Mouse (Mus musculus) spleen, adult 12 weeks (tissue): Measurements from ENCODE around the gene Zbtb39.

Experiments
- DNase-seq: peaks from one replicate; pipeline ENCODE4 v3.0.0; 2022; ENCODE audit warnings: low spot score

Zbtb39 gene

DNA sequence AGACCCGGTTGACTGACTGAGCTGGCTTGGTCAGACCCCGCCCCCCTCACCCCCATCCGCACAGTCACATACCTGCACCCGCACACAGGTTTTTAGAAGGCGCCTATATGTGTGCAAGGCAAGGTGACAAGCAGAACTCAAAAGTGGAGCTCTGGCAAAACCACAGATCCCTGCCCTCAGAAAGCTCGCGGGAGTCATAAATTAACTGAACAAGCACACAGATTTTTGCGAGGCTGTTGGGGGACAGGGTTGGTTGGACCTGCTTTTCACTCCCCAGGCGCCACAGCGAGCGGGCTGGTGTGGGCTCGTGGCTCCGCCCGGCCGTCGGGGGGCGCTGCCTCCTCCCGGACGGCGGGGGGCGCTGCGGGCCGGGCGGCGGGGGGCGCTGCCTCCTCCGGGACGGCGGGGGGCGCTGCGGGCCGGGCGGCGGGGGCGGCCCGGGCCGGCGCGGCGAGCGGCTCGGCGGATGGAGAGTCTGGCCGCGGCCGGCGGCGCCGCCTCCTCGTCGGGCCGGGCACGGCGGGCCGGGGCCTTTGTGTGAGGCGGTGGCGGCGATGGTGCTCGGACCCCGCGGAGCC is at the start of gene Zbtb39:
TSS of gene Zbtb39 (plus strand) at position 456 of the 578 bp plus-strand sequence.
- DNase-seq = peak; percentile 68

DNA sequence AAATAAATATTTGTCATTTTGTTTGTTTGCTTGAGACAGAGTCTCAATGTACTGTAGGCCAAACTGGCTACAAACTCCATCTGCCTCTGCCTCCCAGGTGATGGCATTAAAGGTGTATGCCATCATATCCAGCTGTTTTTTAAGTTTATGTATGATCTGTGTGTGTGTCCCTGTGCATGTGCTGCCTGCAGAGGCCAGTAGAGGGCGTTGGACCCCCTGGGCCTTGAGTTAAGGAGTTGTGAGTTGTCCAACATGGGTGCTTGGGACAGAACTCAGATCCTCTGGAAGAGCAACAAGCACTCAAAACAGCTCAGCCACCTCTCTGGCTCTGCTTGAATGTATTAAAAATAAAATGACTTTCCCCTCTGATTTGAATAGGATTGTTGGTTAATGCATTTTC is 48.3 kb upstream of the Zbtb39 start:
- no peak for DNase-seq

DNA sequence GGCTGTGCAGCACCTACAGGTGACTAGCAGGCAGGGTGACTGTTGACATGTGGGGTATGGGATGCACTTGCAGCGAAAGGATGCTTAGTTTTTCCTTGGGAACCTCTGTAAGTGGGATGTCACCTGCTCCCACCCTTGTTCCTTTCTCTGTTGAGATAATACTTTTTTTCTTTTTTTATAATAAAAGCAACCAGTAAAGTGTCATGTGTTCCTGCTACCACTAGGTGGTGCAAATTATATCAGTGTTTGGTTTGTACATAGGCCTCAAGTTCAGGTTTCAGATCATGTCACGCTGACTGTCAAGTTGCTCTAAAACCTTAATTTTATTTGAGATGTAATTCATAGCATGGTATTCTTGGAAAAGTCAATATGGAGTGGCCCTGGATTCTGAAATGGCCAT is 44.7 kb upstream of the Zbtb39 start:
- DNase-seq = no peak

GRCm38 (mm10) chr10:127695775-127696174 is 43.6 kb upstream of the Zbtb39 start:
- no peak for DNase-seq

GRCm38 (mm10) chr10:127698966-127699365 is 40.4 kb upstream of the Zbtb39 start:
- DNase-seq = no peak

- DNase-seq = no peak
Measured at GRCm38 (mm10) chr10:127703299-127703698, 36.0 kb upstream of the Zbtb39 start.

DNA sequence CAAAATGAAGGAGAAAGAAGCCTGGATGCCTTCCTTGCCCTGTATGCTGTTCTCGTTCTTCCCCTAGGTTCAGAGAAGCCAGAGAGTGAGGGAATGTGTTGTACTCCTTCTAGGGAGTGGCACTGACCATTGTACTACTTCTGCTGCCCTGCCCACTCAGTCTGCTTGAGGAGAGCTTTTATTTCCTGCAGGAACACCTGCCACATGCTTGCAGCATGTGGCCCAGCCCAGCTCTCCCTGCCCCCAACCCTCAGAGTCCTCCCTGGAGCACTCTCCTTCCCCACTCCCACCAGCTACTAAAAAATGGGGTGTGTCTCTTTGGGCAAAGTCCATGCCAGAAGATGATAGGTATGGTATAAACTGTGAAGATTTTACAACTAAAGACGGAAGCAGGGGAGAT is 35.0 kb upstream of the Zbtb39 start:
- no peak for DNase-seq

DNA sequence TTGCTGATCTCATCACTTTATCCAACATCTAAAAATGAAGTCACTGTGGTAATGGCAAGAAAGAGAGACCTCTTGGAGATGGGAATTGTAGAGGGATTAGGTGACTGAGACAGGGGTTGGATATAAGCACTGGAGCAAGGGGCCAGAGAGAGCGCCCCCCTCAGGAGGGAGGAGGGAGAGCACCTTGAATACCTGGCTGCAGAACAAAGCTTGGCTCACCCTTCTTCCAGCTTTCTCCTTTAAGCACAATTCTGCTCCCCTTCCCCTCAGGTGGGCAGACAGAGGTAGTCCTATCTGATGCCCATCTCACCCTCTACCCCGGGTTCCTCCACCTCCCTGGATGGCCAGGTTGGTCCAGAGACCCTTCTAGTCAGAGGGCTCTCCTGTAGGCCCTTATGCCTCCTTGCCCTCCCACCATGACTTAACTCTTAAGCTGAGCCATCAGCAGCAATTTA is 34.5 kb upstream of the Zbtb39 start, which contains the start of gene Myo1a:
TSS of gene Myo1a (plus strand) at position 405 of the 455 bp plus-strand sequence.
- DNase-seq = no peak

- no peak for DNase-seq
Measured at GRCm38 (mm10) chr10:127705783-127706182, 33.6 kb upstream of the Zbtb39 start.

DNA sequence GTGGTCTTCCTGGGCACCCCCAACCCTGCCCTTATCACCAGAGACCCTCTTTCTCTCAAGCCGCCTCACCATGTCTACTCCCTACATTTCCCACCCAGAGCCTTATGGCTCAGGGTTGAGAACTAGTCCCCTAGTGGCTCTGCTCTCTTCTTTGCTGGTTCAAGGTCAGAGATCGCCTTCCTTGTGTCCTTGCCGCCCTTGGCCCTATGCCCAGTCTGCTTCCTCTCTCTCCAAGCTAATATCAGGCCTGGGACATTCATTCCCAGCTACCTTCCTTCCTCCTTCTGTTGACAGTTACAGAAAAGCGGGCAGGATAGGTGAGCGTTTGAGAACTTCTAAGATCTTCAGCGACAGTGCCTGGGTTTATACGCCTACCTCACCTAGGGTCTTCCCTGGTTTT is 31.6 kb upstream of the Zbtb39 start:
- no peak for DNase-seq

DNA sequence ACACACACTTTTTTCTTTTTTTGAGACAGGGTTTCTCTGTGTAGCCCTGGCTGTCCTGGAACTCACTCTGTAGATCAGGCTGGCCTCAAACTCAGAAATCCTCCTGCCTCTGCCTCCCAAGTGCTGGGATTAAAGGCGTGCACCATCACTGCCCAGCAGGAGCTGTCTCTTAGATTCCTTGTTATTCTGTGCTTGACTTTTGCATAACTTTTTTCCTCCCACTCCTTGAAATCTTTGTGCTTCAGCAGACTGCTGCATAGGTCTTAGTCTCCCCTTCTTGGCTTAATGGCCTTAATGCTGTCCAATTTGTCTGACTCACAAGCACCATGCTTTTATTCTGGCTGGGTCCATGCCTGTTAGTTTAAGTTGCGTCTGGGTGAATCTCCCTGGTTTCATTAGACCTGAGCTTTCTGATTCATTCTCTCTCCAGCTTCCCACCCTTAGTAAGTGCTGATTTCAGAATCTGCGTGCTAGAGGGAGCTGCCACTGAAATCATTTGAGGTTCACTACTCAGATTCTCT is 30.4 kb upstream of the Zbtb39 start:
- no peak for DNase-seq

DNA sequence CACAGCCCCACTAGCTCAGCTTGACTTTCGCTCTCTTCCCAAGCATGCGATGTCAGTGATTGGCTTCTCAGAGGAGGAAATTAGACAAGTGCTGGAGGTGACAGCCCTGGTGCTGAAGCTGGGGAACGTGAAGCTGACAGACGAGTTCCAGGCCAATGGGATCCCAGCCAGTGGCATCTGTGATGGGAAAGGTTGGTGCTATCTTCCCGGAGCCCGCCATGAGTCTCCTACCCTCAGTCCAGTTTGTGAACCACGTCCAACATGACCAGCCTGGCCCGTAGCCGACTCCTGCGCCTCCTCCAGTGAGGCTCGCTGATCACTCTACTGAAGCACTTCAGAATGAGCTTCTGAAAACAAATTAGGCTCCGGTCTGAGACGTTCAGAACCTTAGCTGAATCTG is 29.0 kb upstream of the Zbtb39 start:
- no peak for DNase-seq

DNA sequence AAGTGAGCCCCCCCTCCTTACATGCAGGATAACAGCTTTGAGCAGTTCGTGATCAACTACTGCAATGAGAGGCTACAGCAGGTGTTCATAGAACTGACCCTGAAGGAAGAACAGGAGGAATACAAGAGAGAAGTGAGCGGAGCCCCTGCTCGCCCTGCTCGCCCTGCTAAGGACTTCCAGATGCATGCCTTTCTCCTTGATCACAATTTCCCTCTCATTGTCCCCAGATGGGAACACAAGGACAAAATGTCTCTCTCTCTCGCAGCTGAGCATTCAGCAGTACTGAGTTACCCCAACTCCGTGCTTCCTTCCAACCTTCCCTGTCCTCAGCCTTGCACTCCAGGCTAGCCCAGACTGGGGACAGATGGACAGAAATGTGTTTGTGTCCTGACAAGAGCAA is 26.6 kb upstream of the Zbtb39 start:
- no peak for DNase-seq

DNA sequence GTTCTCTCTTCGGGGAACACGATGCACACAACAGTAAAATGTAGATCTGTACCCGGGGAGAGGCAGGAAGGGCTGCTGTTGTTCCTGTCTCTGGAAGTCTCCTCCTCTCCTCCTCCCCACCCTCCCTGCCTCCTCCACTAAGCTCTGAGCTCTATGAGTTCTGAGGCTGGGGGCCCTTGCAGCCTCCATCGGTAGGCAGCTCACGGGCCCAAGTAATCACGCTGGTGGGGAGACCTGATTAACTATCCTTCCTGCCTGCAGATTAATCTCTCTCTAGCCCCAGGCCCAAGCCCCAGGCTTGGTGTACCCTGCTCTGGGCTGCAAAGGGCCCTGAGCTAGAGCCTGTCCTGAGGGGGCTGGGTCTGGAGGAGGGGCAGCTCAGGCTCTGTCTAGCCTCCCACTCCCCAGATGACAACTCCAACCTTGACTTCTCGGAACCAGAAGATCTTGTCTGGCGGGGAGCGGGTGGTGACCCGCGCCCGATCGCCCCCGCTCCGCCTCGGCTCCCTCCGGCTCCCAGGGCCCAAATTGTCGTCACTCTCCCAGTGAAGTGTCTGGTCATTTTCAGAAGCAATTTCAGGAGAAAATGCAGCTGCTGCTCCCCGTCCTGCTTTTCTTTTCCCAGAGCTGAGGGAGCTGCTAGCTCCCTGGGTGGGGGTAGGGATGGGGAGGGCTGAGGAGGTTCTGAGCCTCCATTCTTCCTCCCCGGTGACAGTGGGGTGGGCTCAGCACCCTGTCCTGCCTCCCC is 17.5 kb upstream of the Zbtb39 start:
- DNase-seq = no peak

GRCm38 (mm10) chr10:127724178-127724577 is 15.2 kb upstream of the Zbtb39 start, which contains the start of gene Tac2:
Gene Tac2, plus strand, starts transcription at chr10:127724478.
- DNase-seq = no peak

DNA sequence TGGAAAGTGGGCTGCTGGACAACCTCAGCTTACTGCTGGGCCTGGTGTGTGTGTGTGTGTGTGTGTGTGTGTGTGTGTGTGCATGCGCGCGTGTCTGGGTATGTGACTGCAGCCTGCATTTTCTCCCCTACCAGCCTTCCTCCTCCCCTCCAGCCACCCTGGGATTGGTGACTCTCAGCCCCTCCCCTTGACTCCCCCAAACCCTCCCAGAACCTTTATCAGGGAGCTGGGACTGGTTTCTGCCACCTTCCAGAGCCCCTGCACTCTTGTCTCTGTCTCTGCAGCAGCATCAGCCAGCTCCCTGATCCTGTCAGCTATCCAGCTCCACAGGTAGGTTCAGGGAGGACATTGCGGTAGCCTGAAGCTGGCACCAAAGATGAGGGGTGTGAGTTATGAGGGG is 14.2 kb upstream of the Zbtb39 start:
- DNase-seq = no peak

DNA sequence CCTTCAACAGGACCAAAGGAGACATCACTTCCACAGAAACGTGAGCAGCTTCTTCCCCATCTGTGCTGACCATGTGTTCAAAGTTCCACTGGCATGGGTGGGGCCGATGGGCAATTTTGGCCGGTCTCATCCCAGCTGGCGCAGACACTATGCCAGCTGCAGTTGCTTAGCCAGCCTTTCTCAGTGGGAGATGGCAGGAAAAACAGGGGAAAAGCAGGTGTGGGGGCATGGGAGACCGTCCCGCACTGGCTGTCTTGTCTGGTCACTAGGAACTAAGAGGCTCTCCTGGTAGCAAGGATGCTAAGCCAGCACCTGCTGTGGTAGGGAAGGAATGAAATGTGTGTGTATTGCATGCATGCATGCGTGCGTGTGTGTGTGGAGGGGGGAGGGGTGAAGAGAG is 10.9 kb upstream of the Zbtb39 start:
- DNase-seq = no peak

GRCm38 (mm10) chr10:127730285-127730932 is 8.9 kb upstream of the Zbtb39 start:
- DNase-seq = no peak

GRCm38 (mm10) chr10:127730933-127731310 is 8.4 kb upstream of the Zbtb39 start:
- no peak for DNase-seq

- no peak for DNase-seq
Measured at GRCm38 (mm10) chr10:127731397-127731796, 7.9 kb upstream of the Zbtb39 start.

- DNase-seq = no peak
Measured at GRCm38 (mm10) chr10:127734434-127734833, 4.9 kb upstream of the Zbtb39 start.

- no peak for DNase-seq
Measured at GRCm38 (mm10) chr10:127736266-127736665, 3.1 kb upstream of the Zbtb39 start.

- DNase-seq = no peak
Measured at GRCm38 (mm10) chr10:127736916-127737315, 2.4 kb upstream of the Zbtb39 start.
